Mouse (Mus musculus) megakaryocyte-erythroid progenitor cell, adult 5-6 weeks (primary cell): ENCODE results near the gene Tuba4a. TPM values are rescaled to one million over a fixed set of nuclear protein-coding genes. Genes with fewer than 3 reads are reported as not detected.
"Not testable (repeated sequence)": the region's sequence is repeated elsewhere in the genome, so short reads cannot be mapped to it uniquely, and the experiment has no call there.

ENCODE experiments used
- ATAC-seq: replicated peaks from 2 replicates; pipeline ENCODE4 v1.8.0; 2016; ENCODE audit warnings: mild to moderate bottlenecking, inconsistent platforms; ENCODE audit not compliant: severe bottlenecking, poor library complexity, low FRiP score, low TSS enrichment
- total RNA-seq, 2 experiments: library from RNA; stranded (forward) in 1 of 2; stranded (reverse) in 1 of 2; fragments of 200-1000, 215-1000 nt in 1 of 2; fragments of >200 nt in 1 of 2; fragmentation: Nextera tagmentation in 1 of 2; gene quantifications; 2 replicates each; pipeline ENCODE4 v1.2.3; 2014 to 2017

Tuba4a gene
- total RNA-seq, 2 experiments from 2014 or later, result 137 to 232 TPM

DNA sequence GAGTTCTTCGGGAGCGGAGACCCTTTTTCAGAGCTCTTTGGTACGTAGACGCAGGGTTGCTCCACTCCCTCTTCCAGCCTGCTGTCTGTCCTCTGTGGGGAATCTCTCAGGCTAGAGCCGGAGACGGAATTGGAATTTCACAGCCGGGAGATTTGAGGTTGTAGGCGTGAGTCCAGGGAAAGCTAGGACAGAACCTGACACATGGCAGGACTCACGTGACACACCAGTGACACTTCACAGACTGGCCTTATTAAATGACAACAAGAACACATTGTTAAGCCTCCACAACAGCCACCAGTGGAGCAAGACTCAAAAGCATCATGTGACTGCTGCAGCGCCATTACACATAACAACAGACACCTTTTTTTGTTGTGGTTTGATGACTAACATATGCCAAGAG lies 19.9 kb upstream of the Tuba4a start:
- ATAC-seq, result no peak

DNA sequence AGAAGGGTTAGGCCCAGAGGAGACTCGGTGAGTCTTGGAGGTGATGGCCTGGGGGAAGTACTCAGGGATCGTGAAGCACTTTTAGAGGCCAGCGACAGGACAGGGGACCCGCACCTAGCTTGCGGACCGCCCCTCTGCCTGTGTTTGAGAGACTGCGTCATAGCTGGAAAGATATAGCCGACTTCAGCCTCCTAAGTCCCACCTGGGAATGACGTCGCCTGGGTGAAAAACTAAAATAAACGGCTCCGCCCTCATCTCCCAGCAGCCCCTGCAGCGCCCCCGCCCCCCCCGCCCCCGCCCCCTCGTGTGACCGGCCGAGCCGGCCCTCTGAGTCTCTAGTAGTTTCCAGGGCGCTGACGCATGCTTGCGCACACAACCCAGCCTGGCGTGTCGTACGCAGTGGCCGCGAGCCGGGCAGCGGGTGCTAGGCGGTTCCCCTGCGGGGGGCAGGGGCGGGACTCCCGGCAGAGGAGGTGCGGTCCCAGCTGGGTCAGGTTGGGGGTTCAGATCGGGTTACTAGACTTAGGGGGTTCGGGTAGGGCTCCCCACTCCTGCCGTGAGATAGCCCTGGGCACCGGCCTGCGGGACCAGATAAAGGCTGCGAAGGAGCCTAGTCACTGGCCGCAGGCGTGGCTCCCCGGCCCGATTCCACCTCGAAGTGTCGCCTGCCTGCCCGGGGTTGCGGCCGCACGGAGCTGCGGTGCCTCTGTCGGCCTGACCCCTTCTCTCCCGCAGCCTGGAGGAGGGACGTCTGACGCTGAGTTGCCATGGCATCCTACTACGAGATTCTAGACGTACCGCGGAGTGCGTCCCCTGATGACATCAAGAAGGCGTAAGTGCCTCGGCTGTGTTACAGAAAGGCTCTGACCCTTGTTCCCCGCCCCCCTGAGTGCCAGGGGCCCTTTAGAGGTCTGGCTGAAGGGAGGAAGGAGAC lies 16.7 kb upstream of the Tuba4a start, which contains the start of gene Dnajb2:
Gene Dnajb2, plus strand, starts transcription at position 290 of the 934 bp plus-strand sequence.
- ATAC-seq, result peak; percentile 87

DNA sequence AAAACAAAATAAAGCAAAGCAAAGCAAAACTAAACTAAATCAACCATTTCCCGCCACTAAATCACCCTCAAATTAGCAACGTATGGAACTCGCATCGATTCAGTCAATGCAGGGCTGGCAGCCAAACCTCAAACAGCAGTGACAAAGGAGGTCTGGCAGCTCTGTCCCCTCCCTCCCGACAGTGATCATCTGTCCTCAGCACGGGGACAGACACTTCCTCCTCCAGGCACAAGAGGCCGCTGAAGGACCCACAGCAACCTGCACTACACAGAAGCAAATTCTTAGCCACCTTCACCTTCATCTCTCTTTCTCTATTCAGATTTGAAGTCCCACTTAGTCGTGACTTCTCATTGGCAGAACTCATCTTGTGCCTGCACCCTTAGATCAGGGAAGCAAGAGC lies 14.9 kb upstream of the Tuba4a start:
- peak; percentile 82 for ATAC-seq

DNA sequence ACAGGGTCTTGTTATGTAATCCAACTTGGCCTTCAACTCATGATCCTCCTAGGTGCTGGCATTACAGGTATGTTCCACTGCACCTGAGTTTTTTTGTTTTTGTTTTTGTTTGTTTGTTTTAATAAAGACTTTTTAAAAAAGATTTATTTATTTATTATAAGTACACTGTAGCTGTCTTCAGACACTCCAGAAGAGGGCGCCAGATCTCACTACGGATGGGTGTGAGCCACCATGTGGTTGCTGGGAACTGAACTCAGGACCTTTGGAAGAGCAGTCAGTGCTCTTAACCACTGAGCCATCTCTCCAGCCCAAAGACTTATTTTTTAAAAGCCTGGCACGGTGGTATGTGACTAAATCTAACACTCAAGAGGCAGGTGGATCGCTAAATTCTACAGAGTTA lies 12.8 kb upstream of the Tuba4a start:
- not testable (repeated sequence) for ATAC-seq

DNA sequence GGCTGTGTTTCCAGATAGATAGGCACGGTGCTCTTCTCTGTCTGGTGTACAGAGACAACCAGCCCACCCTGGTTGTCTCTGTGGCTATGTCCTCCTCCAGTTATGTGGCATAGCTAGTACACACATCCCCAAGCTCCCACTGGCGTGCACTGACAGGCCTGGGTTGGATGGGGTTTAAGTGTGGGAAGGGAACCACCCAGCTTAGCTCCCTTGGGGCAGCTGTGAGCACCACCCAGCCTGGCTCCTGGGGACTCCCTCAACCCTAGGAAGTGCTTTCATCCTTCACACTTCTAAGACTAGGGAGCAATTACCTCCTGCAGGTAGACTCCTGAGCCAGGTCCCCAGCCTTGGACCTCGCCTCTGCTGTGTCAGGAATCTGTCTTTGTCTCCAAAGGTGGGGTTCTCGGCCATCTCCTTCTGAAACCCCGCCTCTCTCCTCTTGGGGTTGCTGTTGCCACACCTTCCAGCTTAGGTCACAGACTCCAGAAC lies 12.0 kb upstream of the Tuba4a start, which contains the start of gene A630095N17Rik:
Gene A630095N17Rik, minus strand, starts transcription at position 439 of the 489 bp plus-strand sequence.
- ATAC-seq, result no peak

DNA sequence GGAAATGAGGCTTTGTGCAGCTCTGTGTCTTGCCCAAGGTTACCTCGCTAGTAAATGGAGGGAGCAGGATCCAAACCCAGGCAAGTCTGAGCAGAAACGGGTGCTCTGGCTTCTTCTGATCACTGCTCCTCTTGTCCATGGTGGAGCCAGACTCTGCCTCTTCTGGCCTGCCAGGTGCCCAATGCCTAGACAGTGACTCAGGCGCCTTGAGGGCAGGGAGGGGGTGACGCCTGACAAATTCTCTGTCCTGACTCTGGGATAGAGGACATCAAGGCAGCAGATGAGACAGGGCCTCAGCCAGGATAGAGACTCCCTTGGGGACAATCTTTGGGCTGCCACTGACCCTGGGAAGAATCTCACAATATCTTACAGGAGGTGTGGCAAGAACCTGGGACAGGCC lies 11.6 kb upstream of the Tuba4a start:
- no peak for ATAC-seq

DNA sequence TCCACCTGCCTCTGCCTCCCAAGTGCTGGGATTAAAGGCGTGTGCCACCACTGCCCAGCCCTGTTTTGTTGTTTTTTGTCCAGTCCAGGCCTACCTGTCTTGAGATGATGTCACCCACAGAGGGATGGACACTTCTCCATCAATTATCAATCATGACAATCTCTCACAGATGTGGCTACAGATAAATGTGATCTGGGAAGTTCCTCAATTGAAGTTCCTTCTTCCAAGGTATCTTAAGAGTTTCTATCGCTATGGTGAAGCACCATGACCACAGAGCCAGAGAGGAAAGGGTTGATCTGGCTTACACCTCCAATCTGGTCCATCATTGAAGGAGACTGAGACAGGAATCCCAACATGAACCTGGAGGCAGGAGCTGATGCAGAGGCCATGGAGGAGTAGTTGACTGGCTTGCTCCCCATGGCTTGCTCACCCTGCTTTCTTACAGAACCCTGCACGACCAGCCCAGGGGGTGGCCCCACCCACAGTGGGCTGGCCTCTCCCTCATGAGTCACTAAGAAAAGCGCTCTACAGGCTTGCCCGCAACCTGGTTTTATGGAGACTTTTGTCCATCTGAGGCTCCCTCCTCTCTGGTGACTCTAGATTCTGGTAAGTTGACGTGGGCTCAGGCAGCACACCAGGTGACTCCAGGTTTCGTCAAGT lies 10.8 kb upstream of the Tuba4a start:
- no peak for ATAC-seq

DNA sequence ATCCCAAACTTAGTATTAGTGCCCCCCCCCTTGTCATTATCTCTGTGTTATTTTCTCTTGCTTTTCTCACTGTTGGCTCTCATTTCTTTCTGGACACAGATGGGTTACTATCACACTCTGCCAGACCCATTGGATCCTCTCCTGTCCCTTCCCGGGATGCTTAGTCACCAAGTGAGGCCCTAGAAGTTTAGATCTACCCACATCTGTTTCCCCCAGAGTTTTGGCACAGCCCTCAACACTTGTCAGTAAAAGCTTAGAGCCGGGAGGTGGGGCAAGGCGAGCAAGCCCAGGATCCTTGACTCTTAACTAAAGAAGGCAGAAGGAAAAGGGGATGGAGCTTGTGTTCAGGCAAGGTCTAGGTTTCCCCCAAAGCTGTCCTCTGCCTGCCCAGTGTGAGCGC lies 9.5 kb upstream of the Tuba4a start:
- ATAC-seq, result peak; percentile 88

DNA sequence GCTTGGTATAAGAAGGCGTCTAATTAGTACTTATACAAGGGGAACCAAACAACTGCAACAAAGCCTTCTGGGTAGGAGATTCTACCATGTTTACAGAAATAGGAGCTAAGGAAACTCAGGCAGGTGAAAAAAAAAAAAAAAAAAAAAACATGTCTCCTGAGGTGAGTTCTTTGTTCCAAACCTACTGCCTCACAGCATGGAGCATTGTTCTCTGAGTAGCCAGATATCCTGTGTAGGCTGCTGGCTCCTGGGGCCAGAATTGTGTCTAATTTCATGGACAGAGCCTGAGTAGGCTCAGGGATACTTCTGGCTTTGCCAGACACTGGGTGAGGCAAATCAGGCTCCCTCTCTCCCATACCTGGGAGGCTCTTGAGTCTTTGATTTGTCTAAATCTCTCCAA lies 8.0 kb upstream of the Tuba4a start:
- no peak for ATAC-seq

DNA sequence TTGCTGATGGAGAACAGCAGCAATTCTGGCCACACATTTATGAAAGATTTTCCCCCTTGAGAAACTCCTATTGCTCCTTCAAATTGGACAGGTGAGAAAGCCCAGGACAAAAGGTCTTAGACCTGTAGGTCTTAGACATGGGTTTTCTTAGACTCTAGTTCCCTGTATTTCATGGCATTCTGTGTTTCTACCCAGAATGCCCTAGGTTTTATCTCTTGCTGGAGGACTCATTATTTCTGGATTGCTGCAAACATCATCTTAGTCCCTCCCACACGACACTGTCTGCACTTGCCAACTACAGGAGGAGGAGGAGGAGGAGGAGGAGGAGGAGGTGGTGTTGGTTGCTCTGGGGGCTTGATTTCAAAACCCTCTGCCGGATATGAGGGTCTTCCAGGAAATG lies 6.5 kb upstream of the Tuba4a start:
- no peak for ATAC-seq

DNA sequence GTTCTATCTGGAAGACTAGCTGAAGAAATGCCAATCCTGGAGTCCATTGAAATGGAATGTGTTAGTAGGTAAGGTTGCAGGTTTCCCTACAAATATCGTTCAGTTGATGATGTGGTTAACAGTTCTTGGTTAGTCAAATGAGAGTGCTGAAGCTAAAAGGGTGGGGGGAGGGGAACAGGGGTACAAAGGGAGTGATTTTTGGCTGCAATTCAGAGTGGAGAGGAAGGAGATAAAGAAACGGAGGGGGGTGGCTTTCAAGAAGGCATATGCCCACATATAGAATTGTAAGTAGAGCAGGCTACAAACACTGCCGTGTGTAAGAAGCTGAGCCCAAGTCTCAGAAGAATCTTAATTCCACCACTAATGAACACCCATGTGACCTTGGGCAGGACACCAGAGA lies 5.8 kb upstream of the Tuba4a start:
- no peak for ATAC-seq

DNA sequence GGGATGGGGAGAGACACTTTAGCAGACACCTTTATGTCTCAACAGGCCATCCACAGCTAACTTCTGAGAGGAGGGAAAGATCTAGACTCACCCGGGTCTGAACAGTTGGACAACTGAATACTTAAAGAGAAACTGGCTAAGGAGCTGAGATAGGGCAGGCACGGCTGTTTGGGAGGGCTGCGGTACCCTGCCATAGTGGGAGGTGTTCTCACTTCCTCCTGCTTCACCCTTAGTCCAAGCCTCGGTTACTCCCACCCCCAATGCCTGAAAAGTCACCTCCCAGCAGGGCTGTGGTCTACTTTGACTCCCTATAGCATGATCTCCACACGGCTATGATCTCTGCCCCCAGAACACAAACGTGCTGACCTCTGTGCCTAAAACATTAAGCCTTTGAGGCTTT lies 3.9 kb upstream of the Tuba4a start:
- ATAC-seq, result 0 out of 2 replicates have a peak, but pooled peaks have one; percentile 13

DNA sequence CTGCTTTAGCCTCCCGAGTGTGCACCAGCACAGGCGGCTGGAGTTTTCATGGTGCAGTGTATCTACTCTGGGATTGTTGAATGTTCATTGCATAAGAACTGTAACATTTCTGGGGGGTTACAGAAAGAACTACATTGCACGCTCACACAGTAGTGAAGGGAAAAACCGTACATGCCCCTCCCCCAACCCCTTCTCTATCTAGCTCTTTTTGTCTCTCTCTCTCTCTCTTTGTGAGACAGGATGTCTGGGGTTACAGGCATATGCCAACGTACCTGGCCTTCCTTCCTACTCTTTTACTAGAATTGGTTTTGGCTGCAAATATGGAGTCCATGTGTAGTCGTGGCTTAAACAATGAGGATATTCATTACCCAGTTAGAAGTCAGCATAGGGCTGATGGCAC lies 3.3 kb upstream of the Tuba4a start:
- ATAC-seq, result no peak

DNA sequence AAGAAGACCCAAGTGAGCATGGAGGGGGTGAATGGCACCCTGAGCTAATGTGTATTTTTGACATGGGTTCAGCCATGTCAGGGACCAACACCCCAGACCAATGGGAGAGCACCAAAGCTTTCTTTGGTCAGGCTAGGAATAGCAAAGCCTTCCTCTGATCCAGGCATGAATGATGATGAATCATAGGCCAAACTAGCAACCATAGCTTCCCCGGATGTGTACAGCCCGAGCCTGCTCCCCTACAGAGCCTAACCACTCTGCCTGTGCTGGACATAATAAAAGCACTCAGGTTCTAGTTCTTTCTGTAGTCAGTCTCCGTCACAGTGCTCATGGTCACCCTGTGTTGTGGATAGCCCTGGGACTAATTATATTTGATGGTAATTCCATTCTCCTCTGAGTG lies 1.9 kb upstream of the Tuba4a start:
- ATAC-seq, result no peak

DNA sequence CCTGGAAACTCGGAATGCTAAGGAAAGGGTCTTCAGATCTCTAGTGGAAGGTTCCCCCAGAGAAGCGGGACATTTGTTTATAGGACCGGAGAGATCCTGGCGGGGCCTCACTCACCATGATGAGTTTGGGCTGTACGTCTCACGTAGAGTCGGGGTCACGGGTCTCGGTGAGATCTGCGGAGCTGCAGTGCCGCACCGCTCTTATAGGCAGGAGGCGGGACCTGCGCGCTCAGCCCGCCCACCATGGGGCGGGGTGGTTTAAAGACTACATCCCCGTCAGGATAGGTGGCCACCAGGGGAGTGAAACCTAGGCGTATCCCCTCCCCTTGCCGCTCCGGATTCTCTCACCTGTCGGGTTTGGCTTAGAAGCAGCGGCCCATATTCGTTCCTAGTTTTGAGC lies 587 bp downstream of the Tuba4a start:
- peak; percentile 80 for ATAC-seq

DNA sequence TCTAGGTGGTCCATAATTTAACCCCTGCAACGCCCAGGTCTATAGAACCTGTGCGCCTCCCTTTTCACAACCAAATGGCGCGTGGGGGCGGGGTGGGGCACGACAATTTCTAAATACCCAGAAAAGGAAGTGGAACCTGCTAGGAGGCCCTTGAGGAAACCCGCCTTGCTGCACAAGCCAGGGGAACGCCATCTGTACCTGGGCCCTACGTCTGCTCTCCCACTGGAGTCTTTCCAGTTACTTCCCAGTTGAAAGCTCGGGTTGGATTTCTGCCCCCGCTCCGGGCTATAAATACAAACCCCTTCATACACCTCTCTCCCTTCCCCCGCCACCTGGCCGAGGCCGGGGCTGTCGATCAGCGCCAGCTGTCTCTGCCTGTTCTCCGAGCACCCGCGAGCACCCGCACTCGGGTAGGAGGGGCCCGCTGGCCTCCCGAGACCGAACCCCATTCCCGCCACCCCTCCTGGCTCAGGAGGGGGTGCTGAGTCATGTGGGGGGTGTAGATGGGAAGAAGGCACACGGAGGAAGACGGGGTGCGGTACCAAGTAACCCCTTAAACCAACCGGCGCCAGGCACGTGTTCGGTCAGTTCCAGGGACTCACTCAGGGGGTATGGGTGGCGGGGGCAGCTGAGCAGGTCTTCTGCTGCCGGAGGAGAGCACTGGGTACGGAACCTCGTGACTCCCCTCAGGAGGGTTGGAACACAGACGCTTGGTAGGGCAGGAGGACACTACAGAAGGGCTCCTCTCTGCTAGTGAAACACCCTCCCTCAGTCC lies 1.3 kb downstream of the Tuba4a start:
- peak; percentile 39 for ATAC-seq

DNA sequence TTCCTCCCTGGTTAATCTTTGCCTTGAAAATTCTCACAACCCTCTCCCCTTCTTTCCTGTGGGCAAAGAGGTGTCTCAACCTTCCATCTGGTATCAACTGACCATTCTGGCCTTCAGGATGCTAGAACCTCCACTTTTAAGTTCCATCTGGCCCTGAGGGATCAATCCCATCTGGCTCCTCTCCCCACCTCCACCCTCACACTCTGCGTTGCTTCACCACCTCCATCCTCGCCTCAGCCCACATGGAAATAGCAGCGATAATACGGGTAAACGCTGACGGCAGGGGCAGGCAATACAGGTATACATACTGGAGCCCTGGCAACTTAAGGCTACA lies 1.8 kb downstream of the Tuba4a start:
- ATAC-seq, result no peak

DNA sequence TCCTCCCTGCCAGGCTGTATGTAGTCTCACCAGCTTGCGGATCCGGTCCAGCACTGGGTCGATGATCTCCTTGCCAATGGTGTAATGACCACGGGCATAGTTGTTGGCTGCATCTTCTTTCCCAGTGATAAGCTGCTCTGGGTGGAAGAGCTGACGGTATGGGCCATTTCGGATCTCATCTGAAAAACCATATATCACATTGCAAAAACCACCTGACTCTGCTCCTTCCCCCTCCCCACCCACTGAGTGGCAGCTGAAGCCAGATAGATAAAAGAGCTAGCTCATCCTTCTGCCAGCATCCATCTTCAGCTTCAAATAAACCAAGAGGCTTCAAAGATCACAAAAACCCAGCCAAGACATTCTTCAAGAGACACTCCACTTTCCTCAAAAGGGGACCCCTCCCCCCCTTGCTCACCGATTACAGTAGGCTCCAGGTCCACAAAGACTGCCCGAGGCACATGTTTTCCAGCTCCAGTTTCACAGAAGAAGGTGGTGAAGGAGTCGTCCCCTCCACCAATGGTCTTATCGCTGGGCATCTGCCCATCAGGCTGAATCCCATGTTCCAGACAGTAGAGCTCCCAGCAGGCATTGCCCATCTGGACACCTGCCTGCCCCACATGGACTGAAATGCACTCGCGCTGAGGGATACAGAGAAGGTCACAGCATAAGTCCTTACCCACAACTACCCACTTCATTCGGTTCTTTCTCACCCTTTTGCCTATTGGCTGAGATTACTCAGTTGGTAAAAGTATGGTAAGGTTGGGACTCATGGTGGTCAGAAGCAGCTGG lies 2.7 kb downstream of the Tuba4a start:
- peak; percentile 53 for ATAC-seq

DNA sequence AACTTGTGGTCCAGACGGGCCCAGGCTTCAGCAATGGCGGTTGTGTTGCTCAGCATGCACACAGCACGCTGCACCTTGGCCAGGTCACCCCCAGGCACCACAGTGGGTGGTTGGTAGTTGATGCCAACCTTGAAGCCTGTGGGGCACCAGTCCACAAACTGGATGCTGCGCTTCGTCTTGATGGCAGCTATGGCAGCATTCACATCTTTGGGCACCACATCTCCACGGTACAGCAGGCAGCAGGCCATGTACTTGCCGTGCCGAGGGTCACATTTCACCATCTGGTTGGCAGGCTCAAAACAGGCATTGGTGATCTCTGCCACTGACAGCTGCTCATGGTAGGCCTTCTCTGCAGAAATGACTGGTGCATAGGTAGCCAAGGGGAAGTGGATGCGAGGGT lies 3.9 kb downstream of the Tuba4a start:
- ATAC-seq, result no peak
